Mouse (Mus musculus): ENCODE measurements at regions not wholly inside any gene's neighbourhood (a gene's known extent, or its start where the extent isn't known, plus 50 kb on each side); places are given as distances from the start of the nearest gene placed in this dataset.

DNA sequence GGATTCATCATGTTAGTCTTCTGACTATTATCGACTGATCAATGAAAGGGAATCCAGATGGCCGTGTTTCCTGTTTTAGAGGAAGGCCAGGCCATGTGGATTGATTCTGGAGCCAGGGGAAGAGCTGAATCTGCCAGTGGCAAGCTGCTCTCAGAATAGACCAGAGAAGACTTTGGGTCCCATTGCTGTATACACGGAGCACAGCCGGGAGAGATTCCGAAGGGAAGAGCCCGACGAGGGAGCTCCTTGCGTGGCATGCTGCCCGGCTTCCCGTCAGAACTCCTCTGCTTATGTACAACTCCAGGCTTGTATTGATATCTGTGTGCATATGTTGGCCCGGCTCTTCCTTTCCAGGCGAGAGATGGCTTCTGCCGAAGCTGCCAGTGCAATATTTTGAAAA, 252.2 kb upstream of the Trib2 start:
- DNase-seq (ENCODE audit: low spot score in 2 of 2): no peak

DNA sequence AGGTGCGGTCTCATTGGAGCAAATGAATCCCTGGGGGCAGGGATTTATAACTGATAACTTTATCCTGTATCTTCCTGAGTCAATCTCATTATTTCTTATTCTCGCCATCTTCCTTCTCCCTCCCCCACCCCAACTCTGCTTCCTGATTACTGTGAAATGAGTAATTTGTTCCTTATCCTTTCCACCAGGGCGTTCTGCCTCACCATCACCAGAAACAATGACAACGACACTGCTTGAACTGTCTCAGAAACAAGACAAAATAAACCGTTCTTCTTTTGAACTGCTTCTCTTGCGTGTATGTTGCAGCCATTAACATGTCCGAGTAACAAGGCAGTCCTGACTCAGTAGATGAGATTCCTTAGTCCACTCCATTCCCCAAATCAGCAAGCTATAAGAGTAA, 246.0 kb upstream of the Trib2 start:
- no peak for DNase-seq (ENCODE audit: low spot score in 2 of 2)

GRCm38 (mm10) chr12:16060461-16060860, 243.7 kb upstream of the Trib2 start:
- no peak for DNase-seq (ENCODE audit: low spot score in 2 of 2)

DNA sequence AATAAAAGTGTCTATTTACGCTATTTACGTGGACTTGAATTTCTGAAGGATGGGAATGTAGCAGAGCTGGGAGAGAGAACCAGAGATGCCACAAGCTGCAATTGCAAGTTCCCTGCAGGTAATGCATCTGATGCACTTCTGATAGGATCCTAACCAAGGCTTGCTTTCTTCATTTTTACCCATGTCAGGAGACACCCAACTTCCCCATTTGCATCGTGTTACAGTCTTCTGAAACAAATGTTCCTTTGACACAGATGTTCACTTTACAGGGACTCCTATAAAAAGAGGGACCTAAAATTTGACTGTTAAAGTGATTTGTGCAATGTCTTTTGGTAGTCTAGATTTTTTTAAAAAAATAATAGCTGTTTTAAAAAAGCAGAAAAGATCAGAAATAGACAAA, 241.5 kb upstream of the Trib2 start:
- DNase-seq (ENCODE audit: low spot score in 2 of 2): no peak

DNA sequence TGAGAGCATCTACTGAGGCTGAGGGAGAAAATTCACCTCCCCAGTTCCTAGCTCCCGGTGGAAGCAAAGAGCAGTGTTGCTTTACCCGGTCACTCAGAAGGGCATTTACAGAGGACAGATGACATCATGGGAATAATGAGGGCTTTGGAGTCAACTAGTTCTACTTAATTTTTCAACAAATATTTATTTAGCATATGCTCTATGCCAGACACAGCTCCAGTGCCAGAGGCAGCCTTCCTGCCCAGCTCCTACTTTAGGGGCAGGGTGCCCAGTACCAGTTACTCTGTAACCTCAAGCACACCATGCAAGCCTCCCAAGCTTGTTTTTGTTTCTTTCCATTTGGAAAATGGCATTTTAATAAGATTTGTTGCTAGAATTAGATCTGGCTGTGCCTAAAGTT, 240.1 kb upstream of the Trib2 start:
- DNase-seq (ENCODE audit: low spot score in 2 of 2): no peak

GRCm38 (mm10) chr12:16056216-16056615, 239.5 kb upstream of the Trib2 start:
- DNase-seq (ENCODE audit: low spot score in 2 of 2): no peak

DNA sequence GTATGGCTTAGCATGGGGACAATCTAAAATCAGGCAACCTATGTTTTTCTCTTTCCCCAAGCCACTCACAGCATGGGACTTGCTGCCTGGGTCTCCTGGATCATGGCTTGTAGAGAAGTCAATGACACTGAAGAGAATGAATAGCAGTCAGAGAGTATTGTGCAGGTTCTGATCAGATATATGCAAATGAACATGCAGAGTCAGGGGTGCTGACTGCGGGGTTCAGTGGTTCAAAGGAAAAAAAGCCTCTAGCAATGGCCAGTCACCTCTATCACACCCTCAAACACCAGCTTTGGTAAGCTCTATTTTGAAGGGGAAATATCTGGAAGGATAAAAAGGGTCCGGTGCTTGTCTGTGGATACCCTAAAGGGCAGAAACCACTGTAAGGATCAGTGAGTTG, 237.9 kb upstream of the Trib2 start:
- DNase-seq (ENCODE audit: low spot score in 2 of 2): no peak

DNA sequence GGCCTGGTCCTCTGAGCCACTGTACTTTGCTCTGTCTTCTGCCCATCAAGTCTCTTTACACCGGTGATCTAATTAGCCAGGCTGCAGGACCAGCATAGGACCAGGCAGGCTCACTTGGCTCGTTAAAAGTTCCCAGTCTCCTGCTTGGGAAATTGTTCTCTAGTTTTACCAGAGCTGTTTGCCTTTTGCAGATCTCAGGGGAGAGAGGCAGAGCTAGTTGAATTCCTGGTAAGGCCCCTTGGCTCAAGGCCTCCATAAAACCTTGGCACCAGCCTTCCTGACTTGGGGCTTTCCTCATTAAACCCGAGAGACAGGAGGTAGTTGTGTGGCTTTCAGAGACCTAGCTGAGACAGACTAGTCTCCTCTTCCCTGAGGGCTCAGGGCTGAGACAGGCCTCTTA, 237.0 kb upstream of the Trib2 start:
- DNase-seq (ENCODE audit: low spot score in 2 of 2): no peak

DNA sequence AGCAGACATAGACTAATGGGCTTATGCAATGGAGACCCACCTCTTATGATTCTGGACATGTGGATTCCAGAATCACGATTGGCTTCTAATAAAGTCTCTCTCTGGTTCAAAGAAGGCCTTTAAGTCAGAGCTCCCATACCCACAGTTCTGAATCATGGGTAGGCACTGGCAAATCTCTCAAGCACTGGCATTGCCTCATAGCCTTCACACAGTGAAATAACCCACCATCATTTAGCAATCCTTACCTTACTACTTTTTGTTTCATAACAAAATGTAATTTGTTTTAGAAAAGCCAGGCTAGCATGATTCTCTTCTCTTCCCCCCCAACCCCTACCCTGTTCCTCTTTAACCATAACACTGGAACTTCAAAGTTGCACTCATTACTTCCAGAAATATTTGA, 236.3 kb upstream of the Trib2 start:
- no peak for DNase-seq (ENCODE audit: low spot score in 2 of 2)

GRCm38 (mm10) chr12:16052353-16052752, 235.6 kb upstream of the Trib2 start:
- no peak for DNase-seq (ENCODE audit: low spot score in 2 of 2)

DNA sequence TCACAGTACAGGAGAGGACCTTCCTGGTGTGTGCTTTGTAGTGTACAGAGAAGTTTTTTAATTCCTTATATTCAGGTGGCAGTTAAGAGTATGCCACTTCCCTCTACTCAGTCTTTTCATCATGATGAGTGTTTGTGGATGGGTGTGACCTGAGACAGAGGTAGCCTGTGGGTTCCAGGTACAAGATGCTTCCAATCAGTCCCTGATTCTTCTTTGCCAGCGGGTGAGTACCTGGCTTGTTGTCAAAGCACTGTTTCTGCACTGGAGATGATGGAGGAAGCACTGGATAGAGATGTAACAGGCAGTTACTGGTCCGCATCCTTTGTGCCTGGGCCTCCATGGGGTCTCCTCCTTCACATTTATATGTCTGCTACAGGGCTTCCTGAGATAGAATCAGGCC, 234.7 kb upstream of the Trib2 start:
- no peak for DNase-seq (ENCODE audit: low spot score in 2 of 2)

DNA sequence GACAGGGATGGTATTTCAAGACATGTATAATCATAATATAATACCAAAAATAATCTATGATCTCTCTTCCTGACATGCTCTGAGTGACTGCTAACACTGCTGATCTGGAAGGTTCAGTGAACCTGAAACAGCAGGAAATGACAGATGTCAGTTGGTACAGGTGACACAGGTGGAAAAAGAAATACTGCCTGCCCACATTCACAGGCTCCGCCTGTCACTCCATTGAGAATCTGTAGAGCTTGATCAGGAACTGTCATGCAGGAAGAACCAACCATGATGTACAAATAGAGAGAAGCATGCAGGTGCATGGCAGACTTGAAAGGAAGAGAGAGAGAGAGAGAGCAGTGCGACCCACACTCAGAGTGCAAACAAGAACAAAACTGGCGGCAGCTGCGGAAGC, 232.8 kb upstream of the Trib2 start:
- DNase-seq (ENCODE audit: low spot score in 2 of 2): peak; percentile 34 to 47

DNA sequence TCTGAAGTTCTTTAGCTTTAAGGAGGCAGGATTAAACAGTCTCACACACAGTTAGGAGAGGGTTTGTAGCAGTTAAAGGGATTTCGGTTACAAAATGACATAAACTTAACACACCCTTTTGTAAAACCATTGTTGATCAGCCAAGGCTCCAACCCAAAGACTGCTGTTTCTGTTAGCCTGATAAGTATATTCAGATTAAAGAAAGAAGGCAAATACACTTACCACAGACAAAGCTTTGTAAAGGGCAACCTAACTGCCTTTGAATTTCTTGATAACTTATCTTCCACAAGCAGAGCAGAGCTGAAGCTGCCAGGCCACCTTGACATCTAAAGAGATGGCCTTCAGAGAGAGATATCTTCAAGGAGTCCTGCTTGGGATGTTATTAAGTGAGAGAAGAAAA, 229.9 kb upstream of the Trib2 start:
- DNase-seq (ENCODE audit: low spot score in 2 of 2): no peak

DNA sequence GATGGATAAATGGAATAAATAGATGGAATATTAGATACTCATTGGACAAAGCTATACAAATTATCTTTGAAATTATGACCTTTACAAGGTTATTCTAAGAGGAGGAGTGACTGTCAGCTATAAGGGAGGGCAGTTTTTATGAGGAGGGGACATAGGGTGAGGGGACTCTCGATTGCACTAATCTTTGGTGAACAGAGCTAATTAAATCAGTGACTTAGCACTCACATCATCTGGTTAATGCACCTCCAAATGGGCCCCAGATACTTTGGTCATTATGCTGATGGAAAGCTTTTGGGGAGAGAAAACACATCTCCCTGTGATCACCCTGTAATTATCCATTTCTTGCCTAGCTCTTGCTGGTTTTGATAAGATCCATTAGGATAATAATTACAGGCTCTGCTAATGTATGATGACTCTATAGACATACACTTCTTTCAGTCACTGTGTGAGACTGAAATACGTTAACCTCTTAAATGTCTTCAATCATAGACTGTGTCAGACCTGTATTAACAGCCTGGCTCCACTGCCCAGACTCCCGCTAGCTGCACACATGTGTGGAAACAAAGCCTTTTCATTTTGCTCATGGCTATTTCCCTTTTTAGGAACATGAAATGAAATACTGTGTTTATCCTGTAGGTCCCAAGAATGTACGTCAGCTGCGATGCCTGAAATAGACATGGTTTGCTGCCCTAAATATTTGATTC, 229.2 kb upstream of the Trib2 start:
- DNase-seq (ENCODE audit: low spot score in 2 of 2): no peak

GRCm38 (mm10) chr12:16043466-16044214, 226.9 kb upstream of the Trib2 start:
- no peak for DNase-seq (ENCODE audit: low spot score in 2 of 2)

DNA sequence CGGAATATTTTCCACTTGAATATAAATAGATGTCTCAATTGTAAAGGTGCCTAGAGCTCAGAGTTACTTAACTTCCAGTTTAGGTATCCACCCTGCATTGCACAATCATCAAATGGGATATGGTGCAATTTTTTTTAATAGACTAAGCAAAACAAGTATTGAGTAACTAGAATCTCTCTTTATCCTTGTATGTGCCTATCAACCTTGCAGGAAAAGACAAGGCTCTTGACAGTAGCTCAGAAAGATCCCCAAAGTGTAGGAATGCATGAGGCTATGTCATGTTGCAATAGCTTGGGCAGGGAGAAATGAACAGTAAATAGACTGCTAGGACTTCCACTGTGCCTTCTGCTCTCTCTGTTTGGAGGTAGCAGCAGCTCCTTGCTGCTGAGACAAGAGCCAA, 225.6 kb upstream of the Trib2 start:
- DNase-seq (ENCODE audit: low spot score in 2 of 2): no peak

GRCm38 (mm10) chr12:16041129-16041528, 224.4 kb upstream of the Trib2 start:
- no peak for DNase-seq (ENCODE audit: low spot score in 2 of 2)

DNA sequence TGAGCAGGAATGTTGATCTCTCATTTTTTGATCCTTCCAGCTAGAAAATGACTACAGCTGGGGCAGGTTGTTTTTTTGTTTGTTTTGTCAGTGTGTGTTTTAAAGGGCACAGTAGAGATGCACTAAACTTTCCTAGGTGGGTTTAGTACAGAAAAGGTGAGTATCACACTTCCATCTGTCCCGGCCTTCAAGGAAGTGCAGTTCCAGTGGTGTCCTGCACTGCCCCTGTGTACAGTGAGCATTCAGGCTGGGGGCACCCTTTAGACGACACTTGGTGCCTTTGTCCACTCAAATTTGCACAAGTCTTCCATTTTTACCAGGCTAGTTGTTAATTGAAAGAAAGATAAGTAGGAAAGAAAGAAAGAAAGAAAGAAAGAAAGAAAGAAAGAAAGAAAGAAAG, 218.8 kb upstream of the Trib2 start:
- DNase-seq (ENCODE audit: low spot score in 2 of 2): no peak

- DNase-seq (ENCODE audit: low spot score in 2 of 2): no peak
Measured at GRCm38 (mm10) chr12:16034691-16035515, 218.2 kb upstream of the Trib2 start.

DNA sequence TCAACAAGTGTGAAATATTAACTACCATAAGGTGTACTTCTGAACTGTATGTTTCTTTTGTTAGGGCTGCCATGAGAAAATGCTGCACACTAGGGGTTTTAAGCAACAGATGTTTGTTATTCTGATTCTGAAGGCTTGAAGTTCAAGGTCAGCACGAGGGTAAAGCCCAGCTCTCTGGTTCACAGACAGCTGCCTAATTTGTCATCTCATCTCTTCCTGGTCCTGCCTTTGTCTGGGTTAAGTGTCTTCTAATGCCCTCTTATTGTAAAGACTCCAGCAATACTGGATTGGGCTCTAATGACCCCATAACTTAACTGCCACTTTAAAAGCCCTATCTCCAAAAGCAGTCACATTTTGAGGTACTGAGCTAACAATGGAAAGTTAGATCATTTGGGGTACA, 209.9 kb upstream of the Trib2 start:
- no peak for DNase-seq (ENCODE audit: low spot score in 2 of 2)

DNA sequence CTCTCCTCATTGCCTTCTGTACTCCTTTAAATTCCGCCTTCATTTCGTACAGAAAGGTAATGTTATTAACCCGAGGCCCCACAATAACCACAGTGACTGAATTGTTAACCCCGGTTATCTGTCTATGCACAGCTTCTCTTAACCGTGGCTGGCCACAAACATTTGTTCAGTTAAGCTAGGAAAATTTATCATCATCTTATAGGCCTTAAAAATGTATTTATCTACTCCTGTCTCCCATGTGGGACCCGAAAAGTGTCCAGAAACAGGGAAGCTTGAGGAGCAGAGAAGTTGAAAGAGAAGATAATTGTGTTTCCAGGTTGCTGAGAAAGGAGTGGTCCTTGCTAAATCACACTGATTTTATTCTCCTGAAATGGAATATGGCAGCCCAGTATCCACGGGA, 206.6 kb upstream of the Trib2 start:
- no peak for DNase-seq (ENCODE audit: low spot score in 2 of 2)

DNA sequence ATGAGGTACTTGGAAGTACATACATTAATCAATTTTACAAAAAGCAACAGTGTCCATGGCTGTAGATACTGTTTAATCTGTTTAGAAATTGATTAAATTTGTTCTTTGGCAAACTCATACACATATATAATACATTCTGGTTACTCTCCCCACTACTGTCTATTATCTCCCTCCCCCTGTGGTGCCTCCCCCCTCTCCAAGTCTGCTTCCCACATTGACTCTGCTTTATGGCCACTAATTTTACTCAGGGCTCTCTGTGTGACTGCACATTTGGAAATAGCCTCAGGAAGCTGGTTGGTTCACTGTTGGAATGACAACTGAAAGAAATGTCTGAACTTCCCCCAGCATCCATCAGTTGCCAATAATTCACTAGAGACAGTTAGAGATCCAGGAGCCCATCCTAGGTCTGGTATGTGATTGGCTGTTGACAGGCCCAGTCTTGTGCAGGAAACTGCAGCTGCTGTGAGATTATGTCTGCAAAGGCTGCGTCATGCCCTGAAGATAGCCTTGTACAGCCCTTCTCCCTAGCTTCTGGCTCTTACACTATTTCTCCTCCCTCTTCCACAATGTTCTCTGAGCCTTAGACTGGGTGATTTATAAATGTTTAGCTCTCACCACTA, 204.6 kb upstream of the Trib2 start:
- DNase-seq (ENCODE audit: low spot score in 2 of 2): no peak
